Mouse (Mus musculus) monocyte, adult 5-6 weeks (primary cell): ENCODE measurements around the gene March4. TPM values are rescaled to one million over a fixed set of nuclear protein-coding genes. Genes with fewer than 3 reads are reported as not detected.
A peak's percentile ranks its signal among the peaks of the same experiment; 100 is the strongest.

Source experiments
- ATAC-seq: fragments of 153-309, 156-312 bp; replicated peaks from 2 replicates; pipeline ENCODE4 v1.8.0; 2017; ENCODE audit warnings: mild to moderate bottlenecking; ENCODE audit not compliant: low TSS enrichment, insufficient number of reproducible peaks, severe bottlenecking, poor library complexity, low FRiP score
- total RNA-seq: library from RNA; stranded (forward); fragments of 200-1000, 200-491, 200-594 nt; gene quantifications from 3 replicates; pipeline ENCODE4 v1.2.3, GENCODE M21; 2017

The March4 gene
- not detected in 3 replicates for total RNA-seq

- ATAC-seq, result no peak
Measured at GRCm38 (mm10) chr1:72536611-72537351, at the start of gene March4. TSS of gene March4 (minus strand) at chr1:72536930.

- ATAC-seq, result no peak
Measured at GRCm38 (mm10) chr1:72585971-72586875, 49.5 kb upstream of the March4 start.

- no peak for ATAC-seq
Measured at GRCm38 (mm10) chr1:72583906-72584305, 47.2 kb upstream of the March4 start.

GRCm38 (mm10) chr1:72582947-72583731, 46.4 kb upstream of the March4 start, which contains the start of gene Smarcal1:
TSS of gene Smarcal1 (plus strand) at chr1:72583251.
- ATAC-seq, result peak; percentile 97

GRCm38 (mm10) chr1:72578806-72579205, 42.1 kb upstream of the March4 start:
- ATAC-seq, result no peak

GRCm38 (mm10) chr1:72578351-72578750, 41.6 kb upstream of the March4 start:
- ATAC-seq, result no peak

GRCm38 (mm10) chr1:72577481-72577922, 40.8 kb upstream of the March4 start:
- ATAC-seq, result no peak

- ATAC-seq, result no peak
Measured at GRCm38 (mm10) chr1:72575121-72575520, 38.4 kb upstream of the March4 start.

GRCm38 (mm10) chr1:72574608-72575007, 37.9 kb upstream of the March4 start:
- no peak for ATAC-seq

- no peak for ATAC-seq
Measured at GRCm38 (mm10) chr1:72574047-72574446, 37.3 kb upstream of the March4 start.

GRCm38 (mm10) chr1:72568725-72569124, 32.0 kb upstream of the March4 start:
- ATAC-seq, result no peak

- ATAC-seq, result no peak
Measured at GRCm38 (mm10) chr1:72567056-72567455, 30.3 kb upstream of the March4 start.

- no peak for ATAC-seq
Measured at GRCm38 (mm10) chr1:72564334-72564962, 27.7 kb upstream of the March4 start.

GRCm38 (mm10) chr1:72558625-72559024, 21.9 kb upstream of the March4 start:
- ATAC-seq, result no peak

GRCm38 (mm10) chr1:72556471-72556870, 19.7 kb upstream of the March4 start:
- no peak for ATAC-seq

GRCm38 (mm10) chr1:72550317-72550716, 13.6 kb upstream of the March4 start:
- ATAC-seq, result no peak

GRCm38 (mm10) chr1:72538266-72538665, 1.5 kb upstream of the March4 start:
- ATAC-seq, result no peak

- ATAC-seq, result no peak
Measured at GRCm38 (mm10) chr1:72535725-72536571, 782 bp downstream of the March4 start.
